Mouse (Mus musculus): Measurements from ENCODE around the gene Plxnb2. TPM values are rescaled to one million over a fixed set of nuclear protein-coding genes. Genes with fewer than 3 reads are reported as not detected.

Plxnb2 gene
- total and polyA plus RNA-seq, 3 experiments, result 0.17 to 0.19 TPM; not detected in 1

- no peak overlapping the region for H3K27ac ChIP-seq (ENCODE audit: control insufficient read depth, low read depth, low read length)
- no peaks in the 10 kb centered on the region for H3K9me3 ChIP-seq (replicated peaks; ENCODE audit: insufficient read depth, low read length)
- H3K79me2 ChIP-seq (ENCODE audit: control insufficient read depth, insufficient read depth, low read length, poor library complexity), result no peaks in the 10 kb centered on the region
- no peak overlapping the region for H3K9ac ChIP-seq (ENCODE audit: control insufficient read depth, low read depth, low read length, poor library complexity, severe bottlenecking)
- TF ChIP-seq POLR2AphosphoS2 (IDR thresholded peaks at IDR 0.05; ENCODE audit: low read length) (no peak), JUND (IDR thresholded peaks at IDR 0.05; ENCODE audit: low read depth, low read length) (no peak), POLR2AphosphoS5 (IDR thresholded peaks at IDR 0.05; ENCODE audit: borderline replicate concordance, low read depth, low read length) (no peak), RCOR1 (IDR thresholded peaks at IDR 0.05; ENCODE audit: low read depth, low read length) (no peak), ZNF384 (IDR thresholded peaks at IDR 0.05; ENCODE audit: low read depth, low read length) (no peak), MYC (IDR thresholded peaks at IDR 0.05; ENCODE audit: low read depth, low read length) (no peak), E2F4 (IDR thresholded peaks at IDR 0.05; ENCODE audit: borderline replicate concordance, low read depth, low read length) (no peak), CHD1 (IDR thresholded peaks at IDR 0.05; ENCODE audit: low read depth, low read length) (no peak), ZKSCAN1 (IDR thresholded peaks at IDR 0.05; ENCODE audit: low read depth, low read length) (no peak), MAZ (IDR thresholded peaks at IDR 0.05; ENCODE audit: low read depth, low read length) (no peak), TBP (IDR thresholded peaks at IDR 0.05; ENCODE audit: low read depth, low read length) (no peak), MAX (IDR thresholded peaks at IDR 0.05; ENCODE audit: low read length) (no peak), CHD2 (IDR thresholded peaks at IDR 0.05; ENCODE audit: low read length) (no peak)
- H3K27me3 ChIP-seq (ENCODE audit: control insufficient read depth in 1 of 2, insufficient read depth in 2 of 2, low read length in 2 of 2), result no peaks in the 10 kb centered on the region
- H3K4me3 ChIP-seq (ENCODE audit: control insufficient read depth in 1 of 2, insufficient read depth in 1 of 2, low read depth in 2 of 2, low read length in 2 of 2), result no peak overlapping the region
- no peaks in the 10 kb centered on the region for H3K36me3 ChIP-seq (ENCODE audit: control insufficient read depth in 1 of 2, insufficient read depth in 2 of 2, low read length in 2 of 2)
- peaks cover 0 to 3% of the 10 kb centered on the region in 2 experiments; a peak in 1 of 4 replicates for H3K4me1 ChIP-seq (ENCODE audit: control insufficient read depth in 1 of 2, insufficient read depth in 2 of 2, low read length in 2 of 2)
- no peak for DNase-seq (ENCODE audit: low read depth, low spot score)
Observed at GRCm38 (mm10) chr15:89169431-89169830, 11.2 kb downstream of the Plxnb2 start.

- no peaks in the 10 kb centered on the region for H3K79me2 ChIP-seq (ENCODE audit: control insufficient read depth, insufficient read depth, low read length, poor library complexity)
- H3K27ac ChIP-seq (ENCODE audit: control insufficient read depth, low read depth, low read length), result no peak overlapping the region
- no peaks in the 10 kb centered on the region for H3K9me3 ChIP-seq (replicated peaks; ENCODE audit: insufficient read depth, low read length)
- peaks cover 0 to 3% of the 10 kb centered on the region in 2 experiments; a peak in 1 of 4 replicates for H3K4me1 ChIP-seq (ENCODE audit: control insufficient read depth in 1 of 2, insufficient read depth in 2 of 2, low read length in 2 of 2)
- no peak for DNase-seq (ENCODE audit: low read depth, low spot score)
- H3K27me3 ChIP-seq (ENCODE audit: control insufficient read depth in 1 of 2, insufficient read depth in 2 of 2, low read length in 2 of 2), result no peaks in the 10 kb centered on the region
- H3K4me3 ChIP-seq (ENCODE audit: control insufficient read depth in 1 of 2, insufficient read depth in 1 of 2, low read depth in 2 of 2, low read length in 2 of 2), result no peak overlapping the region
- no peak overlapping the region for H3K9ac ChIP-seq (ENCODE audit: control insufficient read depth, low read depth, low read length, poor library complexity, severe bottlenecking)
- TF ChIP-seq SMC3 (IDR thresholded peaks at IDR 0.05; ENCODE audit: low read depth, low read length) (no peak), GATA1 (IDR thresholded peaks at IDR 0.05; ENCODE audit: low read depth, low read length) (no peak), MYB (IDR thresholded peaks at IDR 0.05; ENCODE audit: low read depth, low read length) (no peak), ZNF384 (IDR thresholded peaks at IDR 0.05; ENCODE audit: low read depth, low read length) (no peak)
- H3K36me3 ChIP-seq (ENCODE audit: control insufficient read depth in 1 of 2, insufficient read depth in 2 of 2, low read length in 2 of 2), result no peaks in the 10 kb centered on the region
Observed at GRCm38 (mm10) chr15:89168922-89169321, 11.7 kb downstream of the Plxnb2 start.

- Histone ChIP-seq H3K27ac (ENCODE audit: control insufficient read depth, low read depth, low read length) (no peak overlapping the region), H3K79me2 (ENCODE audit: control insufficient read depth, insufficient read depth, low read length, poor library complexity) (no peaks in the 10 kb centered on the region), H3K36me3 (ENCODE audit: control insufficient read depth in 1 of 2, insufficient read depth in 2 of 2, low read length in 2 of 2) (no peaks in the 10 kb centered on the region), H3K27me3 (ENCODE audit: control insufficient read depth in 1 of 2, insufficient read depth in 2 of 2, low read length in 2 of 2) (no peaks in the 10 kb centered on the region), H3K4me1 (ENCODE audit: control insufficient read depth in 1 of 2, insufficient read depth in 2 of 2, low read length in 2 of 2) (peaks cover 0 to 3% of the 10 kb centered on the region in 2 experiments; a peak in 1 of 4 replicates), H3K4me3 (ENCODE audit: control insufficient read depth in 1 of 2, insufficient read depth in 1 of 2, low read depth in 2 of 2, low read length in 2 of 2) (no peak overlapping the region), H3K9ac (ENCODE audit: control insufficient read depth, low read depth, low read length, poor library complexity, severe bottlenecking) (no peak overlapping the region), H3K9me3 (replicated peaks; ENCODE audit: insufficient read depth, low read length) (no peaks in the 10 kb centered on the region)
- no peak for TF ChIP-seq GABPA (IDR thresholded peaks at IDR 0.05; ENCODE audit: low read depth, low read length)
- no peak for TF ChIP-seq MAZ (IDR thresholded peaks at IDR 0.05; ENCODE audit: low read depth, low read length)
- no peak for TF ChIP-seq ZKSCAN1 (IDR thresholded peaks at IDR 0.05; ENCODE audit: low read depth, low read length)
- TF ChIP-seq ZNF384 (IDR thresholded peaks at IDR 0.05; ENCODE audit: low read depth, low read length), result no peak
- no peak for TF ChIP-seq TAL1 (IDR thresholded peaks at IDR 0.05; ENCODE audit: low read length)
- TF ChIP-seq POLR2AphosphoS5 (IDR thresholded peaks at IDR 0.05; ENCODE audit: borderline replicate concordance, low read depth, low read length), result no peak
- TF ChIP-seq MAX (IDR thresholded peaks at IDR 0.05; ENCODE audit: low read length), result no peak
- no peak for TF ChIP-seq MYC (IDR thresholded peaks at IDR 0.05; ENCODE audit: low read depth, low read length)
- no peak for TF ChIP-seq CTCF (IDR thresholded peaks at IDR 0.05 in 2 of 3, conservative IDR thresholded peaks at IDR 0.05 in 1 of 3; ENCODE audit: control insufficient read depth in 1 of 3, insufficient read depth in 1 of 3, low read depth in 2 of 3, low read length in 3 of 3, poor library complexity in 1 of 3, severe bottlenecking in 1 of 3)
- no peak for TF ChIP-seq MAFK (IDR thresholded peaks at IDR 0.05; ENCODE audit: borderline replicate concordance, low read depth, low read length)
- no peak for TF ChIP-seq GATA1 (IDR thresholded peaks at IDR 0.05; ENCODE audit: low read depth, low read length)
- TF ChIP-seq BHLHE40 (IDR thresholded peaks at IDR 0.05; ENCODE audit: borderline replicate concordance, low read depth, low read length), result no peak
- TF ChIP-seq POLR2AphosphoS2 (IDR thresholded peaks at IDR 0.05; ENCODE audit: low read length), result no peak
- TF ChIP-seq CHD1 (IDR thresholded peaks at IDR 0.05; ENCODE audit: low read depth, low read length), result no peak
- TF ChIP-seq MYB (IDR thresholded peaks at IDR 0.05; ENCODE audit: low read depth, low read length), result no peak
- TF ChIP-seq RCOR1 (IDR thresholded peaks at IDR 0.05; ENCODE audit: low read depth, low read length), result no peak
- no peak for DNase-seq (ENCODE audit: low read depth, low spot score)
Observed at GRCm38 (mm10) chr15:89165478-89165877, 15.1 kb downstream of the Plxnb2 start.

Data from MEL (cell line).